Mouse (Mus musculus) C2C12 (cell line): ENCODE measurements at regions not wholly inside any gene's neighbourhood (a gene's known extent, or its start where the extent isn't known, plus 50 kb on each side); places are given as distances from the start of the nearest gene placed in this dataset.

Experiments
- CEBPB ChIP-seq: IDR thresholded peaks from one replicate; pipeline ENCODE4 v1.6.1; 2011; ENCODE audit warnings: low read depth, mild to moderate bottlenecking, control low read depth, moderate library complexity
- CTCF ChIP-seq: IDR thresholded peaks from one replicate; pipeline ENCODE4 v1.5.1; 2011; ENCODE audit not compliant: control insufficient read depth, insufficient read depth, insufficient read length
- FOSL1 ChIP-seq: IDR thresholded peaks from one replicate; pipeline ENCODE4 v1.8.0; 2011; ENCODE audit warnings: mild to moderate bottlenecking, low read length; ENCODE audit not compliant: poor library complexity, insufficient read depth, severe bottlenecking
- MAX ChIP-seq: IDR thresholded peaks from one replicate; pipeline ENCODE4 v1.6.1; 2011; ENCODE audit warnings: mild to moderate bottlenecking, control low read depth
- MYOD1 ChIP-seq: IDR thresholded peaks from one replicate; pipeline ENCODE4 v1.6.1; 2011; ENCODE audit warnings: low read depth; ENCODE audit not compliant: control insufficient read depth, insufficient read length
- MYOG ChIP-seq: IDR thresholded peaks from one replicate; pipeline ENCODE4 v1.6.1; 2011; ENCODE audit not compliant: control insufficient read depth, insufficient read length; ENCODE audit errors: extremely low read depth
- USF1 ChIP-seq: IDR thresholded peaks from one replicate; pipeline ENCODE4 v1.6.1; 2011; ENCODE audit warnings: low read depth, mild to moderate bottlenecking, control low read depth, moderate library complexity

DNA sequence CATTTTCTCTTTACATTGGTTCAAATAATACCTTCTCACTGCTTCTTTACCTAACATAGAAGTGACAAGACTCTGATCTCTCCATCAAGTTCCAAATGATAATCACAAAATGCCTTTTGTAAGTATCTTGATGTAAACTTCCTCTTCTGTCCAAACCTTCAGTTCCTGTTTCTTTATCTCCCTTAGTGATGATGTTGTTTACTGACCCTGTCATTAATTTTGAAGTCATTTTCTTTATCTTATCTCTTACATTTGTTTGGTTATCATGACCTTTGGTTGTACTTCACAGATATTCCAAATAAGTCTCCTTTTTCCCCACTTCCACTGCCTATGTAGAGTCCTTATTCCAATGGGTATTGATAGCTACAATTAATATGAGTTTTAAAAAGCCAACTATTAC is 65.3 kb upstream of the Tusc1 start:
- TF ChIP-seq CTCF (no peak), USF1 (no peak), CEBPB (no peak), MAX (no peak), MYOD1 (no peak), MYOG (no peak), FOSL1 (no peak)
